ENCODE assay signal across 28 mouse cellular contexts in genomic region chr10:21835077-21835476, GRCm38 (mm10). TPM values are rescaled to one million over a fixed set of nuclear protein-coding genes. Genes with fewer than 3 reads are reported as not detected.
DNase-seq lines count a peak whose midpoint lies in the region; ATAC-seq and TF ChIP-seq lines count a peak whose summit lies in the region.
"Had no signal": no experiment of that assay in that cellular context is flagged by ENCODE, and none has a peak within 500 bp of the region (broad histone marks: within the 10 kb centered on the region; RNA-seq: fewer than 3 reads in every experiment).

No protein-coding gene starts in this region.

- no peak overlapping the region for H3K9ac ChIP-seq in midbrain, postnatal 0 days (replicated peaks; ENCODE audit: low read length, poor library complexity, severe bottlenecking)
- no peak overlapping the region for H3K9ac ChIP-seq in midbrain, embryonic 11.5 days (ENCODE audit: low read length)
- H3K9ac ChIP-seq: embryonic facial prominence, embryonic 15.5 days; limb, embryonic 12.5 days; liver, postnatal 0 days had no signal

- H3K27ac ChIP-seq in midbrain, postnatal 0 days (ENCODE audit: low read depth, low read length), result no peak overlapping the region
- H3K27ac ChIP-seq in midbrain, embryonic 11.5 days (ENCODE audit: low read depth, low read length), result no peak overlapping the region
- peak overlapping the region; percentile 96 for H3K27ac ChIP-seq in embryonic fibroblast, embryonic 13.5 days (ENCODE audit: insufficient read depth, low read length)
- H3K27ac ChIP-seq: embryonic facial prominence, embryonic 15.5 days; heart, adult 2 months; limb, embryonic 12.5 days; macrophage; midbrain, embryonic 10.5 days had no signal

- no peaks in the 10 kb centered on the region for H3K27me3 ChIP-seq in midbrain, postnatal 0 days (ENCODE audit: insufficient read depth, low read length)
- no peaks in the 10 kb centered on the region for H3K27me3 ChIP-seq in midbrain, embryonic 11.5 days (ENCODE audit: control insufficient read depth, insufficient read depth, low read length)
- H3K27me3 ChIP-seq: CH12.LX; embryonic facial prominence, embryonic 15.5 days; limb, embryonic 12.5 days had no signal

- H3K36me3 ChIP-seq in midbrain, postnatal 0 days (ENCODE audit: insufficient read depth, low read length), result no peaks in the 10 kb centered on the region
- no peaks in the 10 kb centered on the region for H3K36me3 ChIP-seq in midbrain, embryonic 11.5 days (ENCODE audit: control insufficient read depth, insufficient read depth, low read length)
- H3K36me3 ChIP-seq: embryonic facial prominence, embryonic 15.5 days; limb, embryonic 12.5 days; midbrain, embryonic 10.5 days had no signal

- H3K4me3 ChIP-seq in midbrain, postnatal 0 days (ENCODE audit: low read depth, low read length), result no peak overlapping the region
- H3K4me3 ChIP-seq in midbrain, embryonic 11.5 days (ENCODE audit: low read depth, low read length), result no peak overlapping the region
- no peak overlapping the region for H3K4me3 ChIP-seq in embryonic fibroblast, embryonic 13.5 days (ENCODE audit: insufficient read depth, low read length)
- H3K4me3 ChIP-seq: embryonic facial prominence, embryonic 15.5 days; heart, adult 2 months; limb, embryonic 12.5 days; midbrain, embryonic 10.5 days; myocyte had no signal

- 59% methylated on average over 7 of the region's 7 CpGs for WGBS in midbrain, postnatal 0 days
- 60% methylated on average over 7 of the region's 7 CpGs for WGBS in midbrain, embryonic 11.5 days

- H3K4me1 ChIP-seq in midbrain, postnatal 0 days (ENCODE audit: insufficient read depth, low read length), result no peaks in the 10 kb centered on the region
- no peaks in the 10 kb centered on the region for H3K4me1 ChIP-seq in midbrain, embryonic 11.5 days (ENCODE audit: control insufficient read depth, insufficient read depth, low read length)
- peaks cover 15% of the 10 kb centered on the region for H3K4me1 ChIP-seq in embryonic fibroblast, embryonic 13.5 days (ENCODE audit: control insufficient read depth, insufficient read depth, low read length)
- H3K4me1 ChIP-seq: embryonic facial prominence, embryonic 15.5 days had no signal

- no peak for TF ChIP-seq CTCF in midbrain, postnatal 0 days (IDR thresholded peaks at IDR 0.05)
- no peak for TF ChIP-seq CTCF in embryonic fibroblast, embryonic 13.5 days (IDR thresholded peaks at IDR 0.05; ENCODE audit: borderline replicate concordance, insufficient read depth, low read length)

- H3K9me3 ChIP-seq in midbrain, postnatal 0 days (ENCODE audit: low read length), result no peaks in the 10 kb centered on the region
- no peaks in the 10 kb centered on the region for H3K9me3 ChIP-seq in midbrain, embryonic 11.5 days (ENCODE audit: control insufficient read depth, low read length)
- H3K9me3 ChIP-seq: embryonic facial prominence, embryonic 15.5 days; limb, embryonic 12.5 days; midbrain, embryonic 10.5 days had no signal

- no peak for ATAC-seq in midbrain, postnatal 0 days (ENCODE audit: low FRiP score)
- ATAC-seq in midbrain, embryonic 11.5 days (ENCODE audit: low FRiP score), result no peak
- ATAC-seq: liver, postnatal 0 days; lung, postnatal 0 days had no signal

- peak; percentile 45 for DNase-seq in heart, adult 11 months
- DNase-seq in heart, adult 9 months (ENCODE audit: low spot score in 2 of 2), result no peak
- DNase-seq in midbrain, postnatal 0 days (ENCODE audit: low spot score), result peak; percentile 26
- no peak for DNase-seq in midbrain, embryonic 11.5 days (ENCODE audit: low spot score, missing footprints)
- no peak for DNase-seq in gastrocnemius, adult 18-20 months (ENCODE audit: low spot score)
- no peak for DNase-seq in embryo, embryonic 10 days (ENCODE audit: low spot score)
- DNase-seq: adrenal gland, postnatal 10 days; B cell, adult 2 months; cerebellum, adult 2 months; cerebellum, postnatal 25 days; embryo, embryonic 11 days; gastrocnemius, postnatal 14 days; heart, adult 2 months; kidney, adult 18-20 months; kidney, postnatal 4 days; liver, postnatal 0 days; right cerebral cortex, adult 18-20 months; right cerebral cortex, postnatal 4 days; thymus, postnatal 14 days had no signal

- no peak overlapping the region for H3K4me2 ChIP-seq in midbrain, postnatal 0 days (ENCODE audit: low read depth, low read length, poor library complexity, severe bottlenecking)
- no peak overlapping the region for H3K4me2 ChIP-seq in midbrain, embryonic 11.5 days
- H3K4me2 ChIP-seq: embryonic facial prominence, embryonic 15.5 days; limb, embryonic 12.5 days; liver, embryonic 11.5 days had no signal

- no peak for TF ChIP-seq POLR2A in embryonic fibroblast, embryonic 13.5 days (IDR thresholded peaks at IDR 0.05; ENCODE audit: low read depth, low read length)

RNA-seq across cellular contexts. Expression of gene Sgk1, which starts 46.9 kb away (rescaled TPM):
- 65.4 and 92.2 TPM in 2 replicates for total RNA-seq in midbrain, postnatal 0 days (2014; rRNA removed)
- 46.6 and 48.9 TPM in 2 replicates for polyA plus RNA-seq in midbrain, postnatal 0 days (2015; fragmentation: Nextera tagmentation; extraction: Ambion mirVana)
- polyA plus RNA-seq in midbrain, embryonic 11.5 days (2014; fragmentation: Nextera tagmentation; extraction: Ambion mirVana), result 20.8 and 25.7 TPM in 2 replicates
- polyA plus RNA-seq in embryonic fibroblast, embryonic 13.5 days (2011; ENCODE audit: insufficient read length, low read depth, missing spikeins), result 122 and 205 TPM in 2 replicates
- 100 to 1,000 TPM; 151 to 192 TPM for total RNA-seq in gastrocnemius, adult 18-20 months (2021)

Comparison
In these comparisons a context has a peak if more than half of its experiments do, and no peak if none do; other contexts are left out.
1. DNase-seq: peak in heart, adult 11 months (single experiment) and midbrain, postnatal 0 days (single experiment); none in heart, adult 9 months (0 of 2), midbrain, embryonic 11.5 days (single experiment), gastrocnemius, adult 18-20 months (single experiment) and embryo, embryonic 10 days (single experiment).